Mouse (Mus musculus) embryonic facial prominence, embryonic 11.5 days (tissue): Measurements from ENCODE around the gene Mtm1. TPM values are rescaled to one million over a fixed set of nuclear protein-coding genes. Genes with fewer than 3 reads are reported as not detected.

Experiments used
- ATAC-seq: fragments of 200-750 bp; cut with Nextera tagmentation; replicated peaks from 2 replicates; pipeline ENCODE4 v1.8.0; 2017; ENCODE audit warnings: low read depth; ENCODE audit not compliant: insufficient number of reproducible peaks, low FRiP score, low TSS enrichment
- DNase-seq: peaks from one replicate; pipeline ENCODE4 v3.0.0-alpha.2; 2015; ENCODE audit warnings: low spot score
- H3K27ac ChIP-seq: fragments of 300-500 bp; sonication (generic); replicated peaks from 2 replicates; pipeline ENCODE4 v1.5.1; 2014; ENCODE audit warnings: mild to moderate bottlenecking, low read depth, low read length, control low read depth
- H3K27me3 ChIP-seq: fragments of 300-500 bp; sonication (generic); 2 replicates; pipeline ENCODE4 v1.6.1; 2014; ENCODE audit warnings: mild to moderate bottlenecking, low read length, moderate library complexity, mixed read lengths; ENCODE audit not compliant: control insufficient read depth, insufficient read depth
- H3K36me3 ChIP-seq: fragments of 300-500 bp; sonication (generic); replicated peaks from 2 replicates; pipeline ENCODE4 v1.6.1; 2014; ENCODE audit warnings: low read depth, mild to moderate bottlenecking, low read length, moderate library complexity, mixed read lengths; ENCODE audit not compliant: control insufficient read depth, insufficient read depth
- H3K4me1 ChIP-seq: fragments of 300-500 bp; sonication (generic); 2 replicates; pipeline ENCODE4 v1.6.1; 2014; ENCODE audit warnings: low read length, mixed read lengths; ENCODE audit not compliant: control insufficient read depth, insufficient read depth
- H3K4me2 ChIP-seq: fragments of 300-500 bp; sonication (generic); 2 replicates; pipeline ENCODE4 v1.6.1; 2014; ENCODE audit warnings: low read depth, mild to moderate bottlenecking, control low read depth, low read length, moderate library complexity
- H3K4me3 ChIP-seq: fragments of 300-500 bp; sonication (generic); 2 replicates; pipeline ENCODE4 v1.5.1; 2014; ENCODE audit warnings: low read depth, low read length, control low read depth
- H3K9ac ChIP-seq: fragments of 300-500 bp; sonication (generic); replicated peaks from 2 replicates; pipeline ENCODE4 v1.6.1; 2014; ENCODE audit warnings: mild to moderate bottlenecking, control low read depth, low read length
- H3K9me3 ChIP-seq: fragments of 300-500 bp; sonication (generic); replicated peaks from 2 replicates; pipeline ENCODE4 v1.6.1; 2016; ENCODE audit warnings: mild to moderate bottlenecking, low read length, inconsistent platforms, mixed read lengths; ENCODE audit not compliant: control insufficient read depth
- WGBS: fragments of 180-500 bp; shearing (Covaris S2); extraction: QIAGEN DNeasy Blood & Tissue Kit; methylation state at CpG from one replicate; pipeline ENCODE4 v1.1.7; 2014; 5-methylcytosine and 5-hydroxymethylcytosine counted together
- polyA plus RNA-seq: library from polyadenylated mRNA; unstranded; fragments of >200 nt; fragmentation: Nextera tagmentation; extraction: Ambion mirVana; gene quantifications from 2 replicates; pipeline ENCODE4 v1.2.1, GENCODE M21; 2014

Gene Mtm1
- polyA plus RNA-seq, 1 experiment from 2014 or later, result 3.5 TPM

DNA sequence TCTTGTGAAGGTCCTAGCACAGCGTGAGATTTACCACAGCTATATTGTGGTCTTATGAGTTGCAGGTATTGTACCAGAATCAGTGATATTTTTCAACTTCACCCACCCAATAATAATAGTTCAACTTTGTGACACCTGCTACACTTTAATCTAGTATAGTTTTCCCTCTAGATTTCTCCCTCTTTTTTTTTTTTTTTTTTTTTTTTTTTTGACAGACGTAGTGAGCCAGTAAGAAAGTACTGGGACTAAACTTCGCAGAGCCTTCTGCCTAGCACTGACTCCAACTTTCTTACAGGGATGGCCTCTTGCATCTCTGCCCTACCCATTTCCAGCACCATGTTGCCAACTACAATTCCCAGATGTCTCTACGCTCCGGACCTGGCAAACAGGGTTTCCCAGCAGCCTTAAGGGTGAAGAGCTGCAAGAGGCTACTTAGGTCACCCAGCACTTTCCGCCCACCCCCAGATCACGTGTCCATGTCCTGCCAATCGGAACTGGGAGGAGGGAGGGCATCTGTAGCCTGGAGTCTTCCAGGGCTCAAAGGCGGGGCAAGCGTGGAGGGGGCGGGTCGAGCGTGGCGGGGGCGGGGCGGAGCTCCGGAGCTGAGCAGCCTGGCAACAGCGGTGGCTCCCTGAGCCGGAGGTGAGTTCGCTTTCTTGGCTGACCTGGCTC, 4.0 kb downstream of the Mtm1 start:
- peak; percentile 97 for ATAC-seq
- peak overlapping the region; percentile 46 for H3K4me3 ChIP-seq
- H3K9me3 ChIP-seq, result no peaks in the 10 kb centered on the region
- peak overlapping the region; percentile 34; the same call in 1 of the 2 replicates for H3K9ac ChIP-seq
- 18% methylated on average over 17 of the region's 20 CpGs for WGBS
- no peaks in the 10 kb centered on the region for H3K4me1 ChIP-seq
- H3K36me3 ChIP-seq, result no peaks in the 10 kb centered on the region
- H3K4me2 ChIP-seq, result peak overlapping the region; percentile 57
- peak; percentile 88 for DNase-seq
- H3K27ac ChIP-seq, result no peak overlapping the region
- H3K27me3 ChIP-seq, result no peaks in the 10 kb centered on the region

DNA sequence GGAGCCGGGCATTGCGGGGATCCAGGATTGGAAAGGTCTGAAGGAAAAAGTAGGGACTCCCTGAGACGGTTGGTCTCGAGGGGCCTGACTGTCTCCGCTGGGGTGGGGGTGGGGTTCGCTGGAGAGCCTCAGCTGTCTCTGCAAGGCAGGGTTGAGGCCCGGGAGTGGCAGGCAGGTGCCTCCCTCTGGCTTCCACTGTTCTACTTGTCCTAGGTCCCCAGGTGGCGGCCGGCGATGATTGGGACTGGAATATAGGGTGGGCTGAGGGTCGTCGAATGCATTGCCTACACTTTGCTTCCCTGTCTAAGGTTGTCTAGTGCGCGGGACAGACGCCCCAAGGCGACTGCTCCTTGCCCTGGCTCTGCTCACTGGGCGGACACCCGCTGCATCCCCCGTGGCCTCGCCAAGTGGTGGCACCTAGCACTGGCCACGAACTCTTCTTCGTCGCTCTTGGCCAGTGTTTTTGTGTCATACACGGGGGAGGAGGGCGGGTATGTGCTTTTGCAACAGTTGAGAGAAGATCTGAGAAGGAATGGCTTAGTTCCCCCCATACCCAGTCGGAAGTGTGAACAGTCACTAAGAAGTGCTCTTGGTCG, 4.6 kb downstream of the Mtm1 start:
- ATAC-seq (peak; percentile 93), DNase-seq (peak; percentile 0)
- H3K9ac ChIP-seq, result peak overlapping the region; percentile 34; the same call in 1 of the 2 replicates
- peak overlapping the region; percentile 46 for H3K4me3 ChIP-seq
- H3K4me2 ChIP-seq, result peak overlapping the region; percentile 57
- H3K4me1 ChIP-seq, result no peaks in the 10 kb centered on the region
- H3K9me3 ChIP-seq, result no peaks in the 10 kb centered on the region
- no peaks in the 10 kb centered on the region for H3K36me3 ChIP-seq
- H3K27me3 ChIP-seq, result no peaks in the 10 kb centered on the region
- 24% methylated on average over 26 of the region's 27 CpGs for WGBS
- no peak overlapping the region for H3K27ac ChIP-seq

- Histone ChIP-seq H3K9ac (no peak overlapping the region), H3K27me3 (no peaks in the 10 kb centered on the region), H3K9me3 (no peaks in the 10 kb centered on the region), H3K4me3 (no peak overlapping the region), H3K4me2 (no peak overlapping the region), H3K36me3 (no peaks in the 10 kb centered on the region), H3K27ac (no peak overlapping the region), H3K4me1 (no peaks in the 10 kb centered on the region)
- 85% methylated on average over 2 of the region's 2 CpGs for WGBS
- ATAC-seq, result no peak
- no peak for DNase-seq
Measured at GRCm38 (mm10) chrX:71216879-71217278, 6.3 kb downstream of the Mtm1 start.

DNA sequence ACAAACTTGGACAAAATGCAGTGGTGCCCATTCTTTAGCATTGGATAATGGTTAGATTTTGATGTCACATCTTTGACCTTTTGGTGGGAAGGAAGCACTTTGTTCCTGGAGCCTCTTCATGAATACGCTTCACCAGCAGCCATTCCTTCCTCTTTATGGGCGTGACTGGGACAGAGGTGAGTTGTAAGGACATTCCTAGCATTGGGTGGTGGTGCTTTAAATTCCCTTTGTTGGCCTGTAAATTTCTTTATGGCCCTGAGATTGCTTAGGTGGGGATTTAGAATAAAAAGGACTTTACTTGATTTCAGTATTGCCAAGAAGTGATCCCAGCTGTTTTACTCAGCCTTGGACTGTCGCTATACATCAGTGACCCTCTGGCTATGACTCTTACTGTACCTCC, 8.3 kb downstream of the Mtm1 start:
- H3K27me3 ChIP-seq, result no peaks in the 10 kb centered on the region
- no peak overlapping the region for H3K9ac ChIP-seq
- H3K9me3 ChIP-seq, result no peaks in the 10 kb centered on the region
- no peaks in the 10 kb centered on the region for H3K4me1 ChIP-seq
- H3K4me2 ChIP-seq, result no peak overlapping the region
- H3K27ac ChIP-seq, result no peak overlapping the region
- 72% methylated on average over 3 of the region's 3 CpGs for WGBS
- no peaks in the 10 kb centered on the region for H3K36me3 ChIP-seq
- no peak for DNase-seq
- no peak for ATAC-seq
- no peak overlapping the region for H3K4me3 ChIP-seq

DNA sequence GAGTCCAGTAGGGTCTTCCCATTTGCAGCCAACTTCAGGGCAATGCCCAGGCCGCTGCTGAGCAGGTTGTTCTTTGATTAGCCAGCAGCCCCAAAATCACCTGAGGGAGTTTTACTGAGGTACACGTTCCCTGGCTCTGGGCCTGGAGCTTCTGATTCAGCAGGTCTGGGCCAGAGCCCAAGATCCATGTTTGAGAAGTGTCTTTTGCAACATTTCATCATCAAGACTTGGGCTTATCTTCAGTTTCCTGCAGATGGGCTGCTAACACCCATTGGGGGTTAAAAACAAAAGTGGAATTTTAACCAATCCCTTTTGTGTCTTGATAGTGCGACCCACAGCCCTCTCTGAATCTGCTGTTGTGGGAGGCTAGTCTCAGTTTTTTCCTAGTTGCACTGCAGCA, 10.3 kb downstream of the Mtm1 start:
- 78% methylated on average over 3 of the region's 3 CpGs for WGBS
- no peak overlapping the region for H3K4me3 ChIP-seq

DNA sequence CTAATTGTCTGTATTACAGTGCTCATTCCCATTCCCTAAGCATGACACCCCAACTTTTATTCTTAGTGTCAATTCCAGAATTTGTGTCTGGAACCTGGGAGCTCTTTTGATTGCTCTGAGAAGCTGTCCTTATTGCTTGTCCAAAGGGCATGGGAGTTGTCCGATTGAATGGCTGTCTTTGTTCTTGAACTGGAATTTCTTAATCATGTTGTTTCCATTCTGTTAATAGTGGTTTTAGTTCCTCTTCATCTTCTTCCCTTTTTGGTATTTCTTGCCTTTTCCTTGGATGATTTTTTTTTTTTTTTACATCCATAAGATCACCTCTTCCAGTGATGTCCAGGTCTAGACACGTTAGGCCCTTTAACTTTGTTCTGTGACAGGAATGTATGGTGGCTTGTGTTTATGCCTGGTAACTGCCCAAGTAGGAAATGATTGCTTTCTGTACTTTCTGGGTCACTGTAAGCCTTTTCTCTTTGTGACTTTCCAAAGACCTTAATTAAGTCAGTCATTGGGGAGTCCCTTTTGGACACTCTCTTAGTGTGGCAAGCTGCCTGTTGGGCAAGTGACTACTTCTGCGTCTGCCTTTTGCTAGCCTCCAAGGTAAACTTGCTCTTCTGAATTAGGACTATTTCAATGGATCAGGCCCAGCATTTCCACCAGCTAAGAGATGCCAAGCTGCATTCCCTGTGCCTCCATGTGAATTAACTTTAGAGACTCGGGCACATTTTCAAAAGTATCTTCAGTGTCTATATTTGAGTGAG, 12.3 kb downstream of the Mtm1 start:
- Histone ChIP-seq H3K4me2 (no peak overlapping the region), H3K9ac (no peak overlapping the region), H3K36me3 (no peaks in the 10 kb centered on the region), H3K9me3 (no peaks in the 10 kb centered on the region), H3K4me1 (no peaks in the 10 kb centered on the region), H3K4me3 (no peak overlapping the region), H3K27ac (no peak overlapping the region), H3K27me3 (no peaks in the 10 kb centered on the region)
- no peak for ATAC-seq
- WGBS, result 85% methylated on average over 4 of the region's 4 CpGs
- DNase-seq, result no peak

More for the DNA sequence above, 10.3 kb downstream of the Mtm1 start:
- Histone ChIP-seq H3K4me2 (no peak overlapping the region), H3K9ac (no peak overlapping the region), H3K27me3 (no peaks in the 10 kb centered on the region), H3K36me3 (no peaks in the 10 kb centered on the region), H3K9me3 (no peaks in the 10 kb centered on the region), H3K4me1 (no peaks in the 10 kb centered on the region), H3K27ac (no peak overlapping the region)
- ATAC-seq, result no peak
- DNase-seq, result no peak

DNA sequence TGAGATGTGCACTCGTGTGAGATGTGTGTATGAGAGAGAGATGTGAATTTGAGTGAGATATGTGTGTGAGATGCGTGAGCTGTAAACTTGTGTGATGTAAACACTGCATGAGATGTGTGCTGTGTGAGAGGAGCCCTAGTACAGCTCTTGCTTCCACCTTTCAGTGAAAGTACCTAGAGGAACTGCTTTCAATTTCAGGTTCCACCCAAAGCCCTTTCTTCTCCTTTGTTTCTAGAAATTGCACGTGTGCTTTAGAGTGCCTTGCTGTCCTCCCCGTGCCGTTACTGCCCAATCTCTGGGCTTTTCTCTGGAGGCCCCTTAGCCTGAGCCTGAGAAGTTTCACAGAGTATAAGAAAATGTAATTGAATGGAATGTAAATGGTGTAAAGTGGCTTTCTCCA, 16.3 kb downstream of the Mtm1 start:
- DNase-seq, result no peak
- Histone ChIP-seq H3K27ac (no peak overlapping the region), H3K36me3 (no peaks in the 10 kb centered on the region), H3K9ac (no peak overlapping the region), H3K4me2 (no peak overlapping the region), H3K4me1 (no peaks in the 10 kb centered on the region), H3K4me3 (no peak overlapping the region), H3K27me3 (no peaks in the 10 kb centered on the region), H3K9me3 (no peaks in the 10 kb centered on the region)
- ATAC-seq, result no peak
- 76% methylated on average over 5 of the region's 5 CpGs for WGBS

- WGBS, result 53% methylated on average over 3 of the region's 3 CpGs
- no peak for DNase-seq
- Histone ChIP-seq H3K9ac (no peak overlapping the region), H3K36me3 (no peaks in the 10 kb centered on the region), H3K27ac (no peak overlapping the region), H3K4me3 (no peak overlapping the region), H3K4me2 (no peak overlapping the region), H3K4me1 (no peaks in the 10 kb centered on the region), H3K27me3 (no peaks in the 10 kb centered on the region), H3K9me3 (no peaks in the 10 kb centered on the region)
- no peak for ATAC-seq
Measured at GRCm38 (mm10) chrX:71228200-71228599, 17.6 kb downstream of the Mtm1 start.
